Mouse (Mus musculus) Muller cell, postnatal 12 days (primary cell): Measurements from ENCODE around the gene Sobp.

ENCODE experiments used
- DNase-seq: peaks from one replicate; pipeline ENCODE4 v3.0.0-alpha.2; 2015; ENCODE audit errors: inconsistent ontology term

Gene Sobp

GRCm38 (mm10) chr10:42994331-42994782 lies 180.0 kb downstream of the Sobp start:
- no peak for DNase-seq

- no peak for DNase-seq
Observed at GRCm38 (mm10) chr10:42991018-42991417, 183.3 kb downstream of the Sobp start.

GRCm38 (mm10) chr10:42989910-42990309 lies 184.4 kb downstream of the Sobp start:
- no peak for DNase-seq

GRCm38 (mm10) chr10:42988627-42989026 lies 185.7 kb downstream of the Sobp start:
- DNase-seq = no peak

- DNase-seq = peak; percentile 55
Observed at GRCm38 (mm10) chr10:42987594-42988052, 186.7 kb downstream of the Sobp start.

GRCm38 (mm10) chr10:42984886-42985285 lies 189.4 kb downstream of the Sobp start:
- DNase-seq = peak; percentile 53

- DNase-seq = no peak
Observed at GRCm38 (mm10) chr10:42980999-42981757, 193.2 kb downstream of the Sobp start.

GRCm38 (mm10) chr10:42978346-42978745 lies 196.0 kb downstream of the Sobp start:
- DNase-seq = no peak

GRCm38 (mm10) chr10:42976577-42976976 lies 197.8 kb downstream of the Sobp start:
- DNase-seq = no peak

- no peak for DNase-seq
Observed at GRCm38 (mm10) chr10:42973537-42973936, 200.8 kb downstream of the Sobp start.

GRCm38 (mm10) chr10:42972504-42973172 lies 201.7 kb downstream of the Sobp start:
- DNase-seq = peak; percentile 60

- no peak for DNase-seq
Observed at GRCm38 (mm10) chr10:42968332-42968731, 206.0 kb downstream of the Sobp start.

- DNase-seq = no peak
Observed at GRCm38 (mm10) chr10:42963061-42963460, 211.3 kb downstream of the Sobp start.

GRCm38 (mm10) chr10:42962655-42963054 lies 211.7 kb downstream of the Sobp start:
- DNase-seq = no peak

GRCm38 (mm10) chr10:42962181-42962601 lies 212.1 kb downstream of the Sobp start:
- DNase-seq = no peak

GRCm38 (mm10) chr10:42961771-42962170 lies 212.6 kb downstream of the Sobp start:
- no peak for DNase-seq

GRCm38 (mm10) chr10:42958686-42959085 lies 215.6 kb downstream of the Sobp start:
- DNase-seq = no peak

GRCm38 (mm10) chr10:42957881-42958651 lies 216.3 kb downstream of the Sobp start:
- DNase-seq = peak; percentile 73

GRCm38 (mm10) chr10:42955205-42955604 lies 219.1 kb downstream of the Sobp start:
- DNase-seq = no peak

- no peak for DNase-seq
Observed at GRCm38 (mm10) chr10:42953601-42954000, 220.7 kb downstream of the Sobp start.
